Mouse (Mus musculus): Measurements from ENCODE around the gene Pacrg. TPM values are rescaled to one million over a fixed set of nuclear protein-coding genes. Genes with fewer than 3 reads are reported as not detected.

Gene Pacrg
- polyA plus RNA-seq (2014; fragmentation: Nextera tagmentation; extraction: Ambion mirVana), result 9.2 and 13.6 TPM in 2 replicates

- Histone ChIP-seq H3K27ac (replicated peaks; ENCODE audit: low read depth, low read length) (peak within 1 kb of the TSS; percentile 86), H3K4me2 (ENCODE audit: low read length) (peak within 1 kb of the TSS; percentile 72), H3K4me3 (replicated peaks; ENCODE audit: low read depth, low read length) (peak within 1 kb of the TSS; percentile 68), H3K27me3 (ENCODE audit: control insufficient read depth, insufficient read depth, low read length) (no peaks in the 10 kb centered on the region), H3K9ac (replicated peaks; ENCODE audit: low read length) (peak within 1 kb of the TSS; percentile 76), H3K9me3 (ENCODE audit: control insufficient read depth, low read length) (no peaks in the 10 kb centered on the region), H3K36me3 (ENCODE audit: control insufficient read depth, insufficient read depth, low read length) (no peaks in the 10 kb centered on the region), H3K4me1 (ENCODE audit: control insufficient read depth, insufficient read depth, low read length) (peaks cover 7% of the 10 kb centered on the region)
- DNase-seq (peak; percentile 100), ATAC-seq (ENCODE audit: low FRiP score, low TSS enrichment) (peak; percentile 95)
- under 1% methylated on average over 49 of the region's 58 CpGs for WGBS
Measured at GRCm38 (mm10) chr17:10840148-10840707, at the start of gene Pacrg, which contains the start of gene Prkn. TSS of gene Pacrg (minus strand) at chr17:10840311. TSS of gene Prkn (plus strand) at chr17:10840384.

DNA sequence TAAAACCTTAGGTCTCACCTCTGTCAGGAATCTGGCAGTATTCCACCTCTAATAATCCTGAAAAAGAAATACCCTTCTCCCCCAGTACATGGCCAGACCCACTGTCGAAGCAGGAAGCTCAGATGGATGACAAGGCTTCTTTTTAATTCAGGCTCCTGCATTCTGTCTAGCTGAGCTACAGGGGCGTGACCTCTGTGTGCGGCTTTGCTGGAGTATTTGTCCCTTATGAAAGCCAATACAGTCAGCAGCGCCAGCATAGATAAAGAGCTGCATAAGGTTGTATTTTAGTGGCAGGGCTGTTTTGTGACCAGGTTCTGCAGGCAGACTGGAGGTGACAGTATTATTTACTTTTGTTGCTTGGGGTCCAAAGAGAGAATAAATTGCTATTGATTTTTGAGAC, 47.8 kb upstream of the Pacrg start:
- DNase-seq, result peak; percentile 43
- H3K36me3 ChIP-seq (ENCODE audit: control insufficient read depth, insufficient read depth, low read length), result no peaks in the 10 kb centered on the region
- no peak overlapping the region for H3K4me2 ChIP-seq (ENCODE audit: low read length)
- H3K27me3 ChIP-seq (ENCODE audit: control insufficient read depth, insufficient read depth, low read length), result no peaks in the 10 kb centered on the region
- peaks cover 6% of the 10 kb centered on the region; the same call in 1 of the 2 replicates for H3K4me1 ChIP-seq (ENCODE audit: control insufficient read depth, insufficient read depth, low read length)
- no peaks in the 10 kb centered on the region for H3K9me3 ChIP-seq (ENCODE audit: control insufficient read depth, low read length)
- no peak overlapping the region for H3K27ac ChIP-seq (replicated peaks; ENCODE audit: low read depth, low read length)
- no peak overlapping the region for H3K4me3 ChIP-seq (replicated peaks; ENCODE audit: low read depth, low read length)
- 8% methylated on average over 4 of the region's 4 CpGs for WGBS
- no peak overlapping the region for H3K9ac ChIP-seq (replicated peaks; ENCODE audit: low read length)
- ATAC-seq (ENCODE audit: low FRiP score, low TSS enrichment), result no peak

GRCm38 (mm10) chr17:10882260-10882659, 42.1 kb upstream of the Pacrg start:
- H3K36me3 ChIP-seq (ENCODE audit: control insufficient read depth, insufficient read depth, low read length), result no peaks in the 10 kb centered on the region
- no peaks in the 10 kb centered on the region for H3K4me1 ChIP-seq (ENCODE audit: control insufficient read depth, insufficient read depth, low read length)
- no peak for DNase-seq
- H3K27me3 ChIP-seq (ENCODE audit: control insufficient read depth, insufficient read depth, low read length), result no peaks in the 10 kb centered on the region
- H3K9ac ChIP-seq (replicated peaks; ENCODE audit: low read length), result no peak overlapping the region
- H3K9me3 ChIP-seq (ENCODE audit: control insufficient read depth, low read length), result no peaks in the 10 kb centered on the region
- no peak overlapping the region for H3K4me2 ChIP-seq (ENCODE audit: low read length)
- ATAC-seq (ENCODE audit: low FRiP score, low TSS enrichment), result no peak
- 89% methylated on average over 1 of the region's 1 CpGs for WGBS
- H3K4me3 ChIP-seq (replicated peaks; ENCODE audit: low read depth, low read length), result no peak overlapping the region
- no peak overlapping the region for H3K27ac ChIP-seq (replicated peaks; ENCODE audit: low read depth, low read length)

GRCm38 (mm10) chr17:10878986-10879385, 38.9 kb upstream of the Pacrg start:
- Histone ChIP-seq H3K9ac (replicated peaks; ENCODE audit: low read length) (no peak overlapping the region), H3K27me3 (ENCODE audit: control insufficient read depth, insufficient read depth, low read length) (no peaks in the 10 kb centered on the region), H3K9me3 (ENCODE audit: control insufficient read depth, low read length) (no peaks in the 10 kb centered on the region), H3K36me3 (ENCODE audit: control insufficient read depth, insufficient read depth, low read length) (no peaks in the 10 kb centered on the region), H3K27ac (replicated peaks; ENCODE audit: low read depth, low read length) (no peak overlapping the region), H3K4me1 (ENCODE audit: control insufficient read depth, insufficient read depth, low read length) (no peaks in the 10 kb centered on the region), H3K4me2 (ENCODE audit: low read length) (no peak overlapping the region), H3K4me3 (replicated peaks; ENCODE audit: low read depth, low read length) (no peak overlapping the region)
- WGBS, result 89% methylated on average over 5 of the region's 5 CpGs
- ATAC-seq (ENCODE audit: low FRiP score, low TSS enrichment), result no peak
- no peak for DNase-seq

DNA sequence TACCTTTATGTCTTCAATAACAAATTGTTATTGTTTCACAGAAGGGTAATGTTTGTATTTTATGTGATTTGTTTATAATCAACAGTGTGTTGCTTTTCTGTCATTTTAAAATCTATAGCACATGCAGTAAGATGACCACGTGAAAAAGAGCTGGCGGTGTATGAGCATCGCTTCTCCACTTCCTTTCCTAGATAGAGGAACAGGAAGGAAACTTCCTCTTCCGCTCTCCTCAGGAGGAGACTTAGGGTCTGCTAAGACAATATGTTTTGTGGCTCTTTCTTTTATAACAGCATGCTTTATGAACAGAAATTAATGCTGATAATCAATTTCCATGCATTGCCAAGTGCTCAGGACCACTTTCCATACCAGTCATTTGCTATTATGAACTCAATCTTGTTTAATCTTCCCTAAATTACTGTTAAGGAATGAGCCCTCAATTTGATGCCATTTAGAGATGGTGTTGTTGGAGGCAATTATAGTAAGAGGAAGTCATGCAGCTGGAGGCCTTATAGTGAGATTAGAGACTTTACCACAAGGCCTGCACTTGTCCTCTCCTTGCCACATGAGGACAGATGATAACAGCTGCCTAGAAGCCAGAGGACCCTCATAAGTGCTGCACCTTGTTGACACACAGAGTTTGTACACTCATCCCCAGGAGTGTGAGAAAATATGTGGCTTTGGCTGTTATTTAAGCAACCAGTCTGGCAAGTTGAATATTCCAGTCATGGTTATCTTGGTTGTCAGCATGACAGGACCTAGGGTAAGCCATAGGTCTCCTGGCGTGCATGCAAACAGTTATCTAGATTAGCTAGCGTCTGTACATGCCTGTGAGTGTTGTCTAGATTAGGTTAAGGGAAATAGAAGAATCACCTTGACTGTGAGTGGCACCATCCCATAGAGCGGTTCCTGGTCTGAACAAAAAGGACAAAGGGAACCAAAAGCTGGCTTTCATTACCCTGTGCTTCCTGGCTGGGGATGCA, 34.4 kb upstream of the Pacrg start:
- no peak overlapping the region for H3K4me3 ChIP-seq (replicated peaks; ENCODE audit: low read depth, low read length)
- no peaks in the 10 kb centered on the region for H3K27me3 ChIP-seq (ENCODE audit: control insufficient read depth, insufficient read depth, low read length)
- no peak overlapping the region for H3K9ac ChIP-seq (replicated peaks; ENCODE audit: low read length)
- H3K36me3 ChIP-seq (ENCODE audit: control insufficient read depth, insufficient read depth, low read length), result no peaks in the 10 kb centered on the region
- H3K9me3 ChIP-seq (ENCODE audit: control insufficient read depth, low read length), result no peaks in the 10 kb centered on the region
- ATAC-seq (ENCODE audit: low FRiP score, low TSS enrichment) (no peak), DNase-seq (no peak)
- H3K4me2 ChIP-seq (ENCODE audit: low read length), result no peak overlapping the region
- H3K27ac ChIP-seq (replicated peaks; ENCODE audit: low read depth, low read length), result no peak overlapping the region
- WGBS, result 90% methylated on average over 7 of the region's 7 CpGs
- H3K4me1 ChIP-seq (ENCODE audit: control insufficient read depth, insufficient read depth, low read length), result 0 out of 2 replicates have a peak, but pooled peaks cover 5% of the 10 kb centered on the region

DNA sequence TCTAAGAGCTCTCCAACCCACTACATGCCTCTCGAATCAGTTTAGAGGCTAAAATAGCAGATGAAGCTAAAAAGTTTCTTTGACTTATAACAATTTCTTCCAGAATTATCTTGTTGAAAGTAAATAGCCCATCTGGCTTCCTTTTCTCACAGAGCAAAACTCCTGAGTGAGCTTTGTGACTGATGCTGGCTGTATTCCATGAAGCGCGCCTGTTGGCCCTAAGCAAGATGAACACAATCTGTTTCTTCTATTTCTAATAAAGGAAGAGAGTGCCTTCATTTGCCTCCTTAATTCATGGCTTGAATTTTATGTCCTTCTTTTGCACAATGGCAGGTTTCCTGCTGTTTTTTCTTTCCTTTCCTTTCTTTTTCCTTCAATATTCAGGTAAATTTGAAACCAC, 14.1 kb upstream of the Pacrg start:
- Histone ChIP-seq H3K36me3 (ENCODE audit: control insufficient read depth, insufficient read depth, low read length) (no peaks in the 10 kb centered on the region), H3K27ac (replicated peaks; ENCODE audit: low read depth, low read length) (no peak overlapping the region), H3K4me2 (ENCODE audit: low read length) (no peak overlapping the region), H3K4me1 (ENCODE audit: control insufficient read depth, insufficient read depth, low read length) (no peaks in the 10 kb centered on the region), H3K9me3 (ENCODE audit: control insufficient read depth, low read length) (no peaks in the 10 kb centered on the region), H3K27me3 (ENCODE audit: control insufficient read depth, insufficient read depth, low read length) (no peaks in the 10 kb centered on the region), H3K9ac (replicated peaks; ENCODE audit: low read length) (no peak overlapping the region), H3K4me3 (replicated peaks; ENCODE audit: low read depth, low read length) (no peak overlapping the region)
- DNase-seq (no peak), ATAC-seq (ENCODE audit: low FRiP score, low TSS enrichment) (no peak)
- WGBS, result 94% methylated on average over 3 of the region's 3 CpGs

DNA sequence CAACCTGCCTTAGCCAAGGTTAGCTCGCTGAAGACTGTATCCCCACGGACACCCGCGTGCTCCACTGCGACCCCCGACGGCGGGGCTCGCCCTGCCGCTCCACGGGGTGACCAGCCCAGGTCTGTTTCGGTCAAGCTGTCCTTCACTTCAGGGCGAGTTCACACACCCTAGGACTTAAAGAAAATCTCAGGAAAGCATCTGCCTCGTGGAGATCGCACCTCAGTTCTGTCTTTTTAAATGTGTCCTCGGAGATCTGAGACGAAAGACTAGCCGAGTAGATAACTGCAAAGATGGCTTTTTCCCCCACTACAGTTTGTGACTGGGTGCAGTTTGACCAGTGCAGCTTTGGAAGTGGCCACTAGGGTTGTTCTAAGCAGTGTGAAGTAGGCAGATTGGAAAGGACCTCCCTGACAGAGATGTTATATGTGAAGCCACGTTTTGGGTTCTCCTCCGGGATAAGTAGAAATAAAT, 655 bp upstream of the Pacrg start:
- peak overlapping the region; percentile 68 for H3K4me3 ChIP-seq (replicated peaks; ENCODE audit: low read depth, low read length)
- H3K9me3 ChIP-seq (ENCODE audit: control insufficient read depth, low read length), result no peaks in the 10 kb centered on the region
- ATAC-seq (ENCODE audit: low FRiP score, low TSS enrichment) (peak; percentile 41; the same call in 1 of the 2 replicates), DNase-seq (peak; percentile 73)
- H3K27me3 ChIP-seq (ENCODE audit: control insufficient read depth, insufficient read depth, low read length), result no peaks in the 10 kb centered on the region
- 2% methylated on average over 20 of the region's 20 CpGs for WGBS
- H3K36me3 ChIP-seq (ENCODE audit: control insufficient read depth, insufficient read depth, low read length), result no peaks in the 10 kb centered on the region
- peak overlapping the region; percentile 76 for H3K9ac ChIP-seq (replicated peaks; ENCODE audit: low read length)
- H3K4me2 ChIP-seq (ENCODE audit: low read length), result peak overlapping the region; percentile 72
- peak overlapping the region; percentile 86 for H3K27ac ChIP-seq (replicated peaks; ENCODE audit: low read depth, low read length)
- peaks cover 7% of the 10 kb centered on the region for H3K4me1 ChIP-seq (ENCODE audit: control insufficient read depth, insufficient read depth, low read length)

DNA sequence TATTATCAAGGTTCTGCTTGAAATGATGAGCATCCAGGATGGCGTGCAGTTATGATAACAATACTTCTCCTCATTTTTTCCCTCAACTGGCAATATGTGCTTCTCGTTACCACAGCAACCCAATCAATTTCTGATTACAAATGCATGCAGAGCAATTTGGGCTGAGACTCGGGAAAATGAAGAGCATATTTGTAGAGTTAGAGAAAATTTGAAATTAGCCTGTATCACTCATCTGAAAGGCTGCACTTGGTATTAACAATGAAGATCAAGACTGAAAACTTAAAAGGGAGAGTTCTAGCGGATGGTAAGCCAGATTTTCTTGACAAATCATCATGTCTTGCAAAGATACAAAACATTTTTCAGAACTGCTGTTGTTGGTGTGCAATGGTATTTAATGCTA, 21.1 kb downstream of the Pacrg start:
- Histone ChIP-seq H3K27ac (replicated peaks; ENCODE audit: low read depth, low read length) (no peak overlapping the region), H3K4me1 (ENCODE audit: control insufficient read depth, insufficient read depth, low read length) (no peaks in the 10 kb centered on the region), H3K27me3 (ENCODE audit: control insufficient read depth, insufficient read depth, low read length) (no peaks in the 10 kb centered on the region), H3K9me3 (ENCODE audit: control insufficient read depth, low read length) (no peaks in the 10 kb centered on the region), H3K36me3 (ENCODE audit: control insufficient read depth, insufficient read depth, low read length) (no peaks in the 10 kb centered on the region), H3K4me3 (replicated peaks; ENCODE audit: low read depth, low read length) (no peak overlapping the region), H3K4me2 (ENCODE audit: low read length) (no peak overlapping the region), H3K9ac (replicated peaks; ENCODE audit: low read length) (no peak overlapping the region)
- ATAC-seq (ENCODE audit: low FRiP score, low TSS enrichment) (no peak), DNase-seq (peak; percentile 10)
- WGBS, result 77% methylated on average over 4 of the region's 4 CpGs
